Mouse (Mus musculus): Measurements from ENCODE around the gene Ccdc60. TPM values are rescaled to one million over a fixed set of nuclear protein-coding genes. Genes with fewer than 3 reads are reported as not detected.
"Not testable (repeated sequence)": the region's sequence is repeated elsewhere in the genome, so short reads cannot be mapped to it uniquely, and the experiment has no call there.

The Ccdc60 gene
- polyA plus RNA-seq, 1 experiment from 2014 or later: 0.89 TPM

DNA sequence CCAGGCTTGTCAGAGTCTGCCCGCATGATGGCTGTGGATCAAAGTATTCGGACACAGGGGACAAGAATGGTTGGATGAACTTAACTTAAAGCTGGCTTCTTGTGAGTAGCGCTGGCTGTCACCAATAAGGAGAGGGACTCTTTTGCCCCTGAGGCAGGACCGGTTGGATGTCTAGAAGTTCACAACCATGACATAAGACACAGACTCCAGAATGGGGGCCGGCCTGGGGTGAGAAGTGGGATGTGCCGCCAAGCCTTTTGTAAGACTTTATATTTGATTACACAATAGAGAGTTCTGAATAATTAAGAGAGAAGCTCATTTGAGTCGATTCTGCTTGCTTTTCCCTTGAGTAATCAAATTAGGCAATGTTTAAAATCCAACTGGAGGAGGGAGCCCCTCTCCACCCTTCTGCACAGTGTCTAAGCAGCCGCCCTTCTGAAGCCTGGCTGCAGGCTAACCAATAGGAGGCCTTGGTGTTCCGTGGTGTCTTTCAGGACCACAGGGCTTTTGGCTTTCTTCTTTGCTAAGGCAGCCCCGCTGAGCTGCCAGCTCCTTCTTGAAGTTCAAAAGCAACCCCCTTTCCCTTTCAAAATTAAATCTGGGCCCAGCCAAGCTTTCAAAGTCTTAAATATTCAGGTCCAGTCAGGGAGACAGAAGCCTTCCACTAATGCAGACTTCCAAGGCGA, 123.4 kb downstream of the Ccdc60 start:
- Histone ChIP-seq H3K9ac (no peak overlapping the region), H3K4me2 (replicated peaks) (no peak overlapping the region), H3K4me3 (no peak overlapping the region), H3K4me1 (no peaks in the 10 kb centered on the region), H3K36me3 (no peaks in the 10 kb centered on the region), H3K9me3 (no peaks in the 10 kb centered on the region), H3K27ac (no peak overlapping the region), H3K27me3 (replicated peaks) (no peaks in the 10 kb centered on the region)
- no peak for ATAC-seq (ENCODE audit: low FRiP score, low read depth)
- WGBS: 67% methylated on average over 11 of the region's 11 CpGs

DNA sequence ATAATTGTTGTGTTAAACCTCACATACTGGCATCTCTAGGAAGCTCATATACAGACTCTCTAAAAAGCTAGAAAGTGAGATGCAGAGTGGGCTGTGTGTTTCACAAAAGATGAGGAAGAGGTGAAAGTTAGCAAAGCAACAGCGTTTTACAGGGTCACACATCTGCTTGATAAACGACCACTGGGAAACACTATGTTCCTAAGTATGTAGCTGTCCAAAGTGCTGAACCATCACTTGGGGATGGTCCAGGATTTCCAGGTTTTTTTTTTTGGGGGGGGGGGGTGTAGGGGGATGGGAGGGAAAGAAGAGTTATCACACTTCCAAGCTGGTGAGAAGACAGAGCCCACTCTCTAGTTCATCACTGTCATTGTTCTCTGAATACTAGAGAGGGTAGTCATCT, 134.0 kb downstream of the Ccdc60 start:
- ATAC-seq (ENCODE audit: low FRiP score, low read depth): no peak
- Histone ChIP-seq H3K4me3 (no peak overlapping the region), H3K27ac (no peak overlapping the region), H3K9me3 (no peaks in the 10 kb centered on the region), H3K4me2 (replicated peaks) (no peak overlapping the region), H3K27me3 (replicated peaks) (no peaks in the 10 kb centered on the region), H3K4me1 (no peaks in the 10 kb centered on the region), H3K9ac (no peak overlapping the region), H3K36me3 (no peaks in the 10 kb centered on the region)
- WGBS: 47% methylated on average over 2 of the region's 2 CpGs

DNA sequence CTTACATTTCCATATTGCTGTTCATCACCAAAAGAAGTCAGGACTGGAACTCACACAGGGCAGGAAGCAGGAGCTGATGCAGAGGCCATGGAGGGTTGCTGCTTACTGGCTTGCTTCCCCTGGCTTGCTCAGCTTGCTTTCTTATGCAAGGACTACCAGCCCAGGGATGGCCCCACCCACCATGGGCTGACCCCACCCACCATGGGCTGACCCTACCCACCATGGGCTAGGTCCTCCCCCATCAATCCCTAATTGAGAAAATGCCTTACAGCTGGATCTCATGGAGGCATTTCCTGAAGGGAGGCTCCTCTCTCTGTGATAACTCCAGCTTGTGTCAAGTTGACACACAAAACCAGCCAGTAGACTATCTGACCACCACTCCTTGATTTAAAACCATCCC, 142.3 kb downstream of the Ccdc60 start:
- H3K9me3 ChIP-seq; H3K27me3 ChIP-seq (replicated peaks); H3K9ac ChIP-seq; H3K4me2 ChIP-seq (replicated peaks); ATAC-seq (ENCODE audit: low FRiP score, low read depth); H3K4me3 ChIP-seq; H3K27ac ChIP-seq; H3K36me3 ChIP-seq; H3K4me1 ChIP-seq: not testable (repeated sequence)

DNA sequence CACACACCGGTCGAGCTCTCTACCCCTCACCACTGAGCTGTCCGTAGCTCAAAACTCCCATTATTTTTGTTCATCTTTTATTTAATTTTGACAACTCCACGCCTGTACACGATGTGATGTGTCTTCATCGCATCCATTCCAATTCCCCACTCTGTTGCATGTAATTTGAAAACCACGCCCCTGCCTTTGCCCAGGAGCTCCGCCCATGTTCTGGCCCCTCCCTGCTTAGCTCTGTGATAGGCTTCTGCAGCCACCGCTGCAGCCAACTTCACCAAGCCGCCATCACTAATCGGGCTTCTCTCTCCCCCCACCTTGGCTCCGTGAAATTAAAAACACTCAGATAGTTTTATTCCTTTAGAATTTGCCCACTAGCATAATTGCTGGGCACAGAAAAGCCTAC, 144.1 kb downstream of the Ccdc60 start:
- H3K27me3 ChIP-seq (replicated peaks): no peaks in the 10 kb centered on the region; the same call in 1 of the 2 replicates

DNA sequence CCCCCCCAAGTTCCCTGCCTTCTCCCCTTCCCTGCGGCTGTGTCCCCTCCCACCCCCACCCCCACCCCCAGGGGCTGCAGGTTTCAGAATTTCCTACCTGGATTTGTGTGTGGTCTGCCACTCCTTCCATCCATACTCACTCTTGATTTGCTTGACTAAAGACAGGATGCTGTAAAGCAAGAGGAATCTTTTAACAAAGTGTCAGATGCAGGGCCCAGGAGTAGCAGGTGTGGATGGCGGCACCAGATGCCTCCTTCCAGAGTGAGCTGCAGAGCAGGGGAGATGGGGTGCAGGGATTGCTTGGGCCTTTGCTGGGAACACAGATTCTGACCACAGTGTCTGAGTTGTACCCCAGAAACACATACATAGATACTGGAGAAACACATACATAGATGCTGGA, 148.1 kb downstream of the Ccdc60 start:
- Histone ChIP-seq H3K4me2 (replicated peaks) (no peak overlapping the region), H3K27me3 (replicated peaks) (no peaks in the 10 kb centered on the region; the same call in 1 of the 2 replicates), H3K9me3 (no peaks in the 10 kb centered on the region), H3K4me3 (no peak overlapping the region), H3K9ac (no peak overlapping the region), H3K4me1 (no peaks in the 10 kb centered on the region), H3K36me3 (no peaks in the 10 kb centered on the region), H3K27ac (no peak overlapping the region)
- 44% methylated on average over 2 of the region's 2 CpGs for WGBS
- ATAC-seq (ENCODE audit: low FRiP score, low read depth): no peak

More for the DNA sequence above, 144.1 kb downstream of the Ccdc60 start:
- 70% methylated on average over 12 of the region's 12 CpGs for WGBS
- no peak overlapping the region for H3K4me2 ChIP-seq (replicated peaks)
- H3K27ac ChIP-seq: no peak overlapping the region
- H3K4me1 ChIP-seq: no peaks in the 10 kb centered on the region
- no peaks in the 10 kb centered on the region for H3K36me3 ChIP-seq
- H3K4me3 ChIP-seq: no peak overlapping the region
- no peaks in the 10 kb centered on the region for H3K9me3 ChIP-seq
- no peak for ATAC-seq (ENCODE audit: low FRiP score, low read depth)
- H3K9ac ChIP-seq: no peak overlapping the region

DNA sequence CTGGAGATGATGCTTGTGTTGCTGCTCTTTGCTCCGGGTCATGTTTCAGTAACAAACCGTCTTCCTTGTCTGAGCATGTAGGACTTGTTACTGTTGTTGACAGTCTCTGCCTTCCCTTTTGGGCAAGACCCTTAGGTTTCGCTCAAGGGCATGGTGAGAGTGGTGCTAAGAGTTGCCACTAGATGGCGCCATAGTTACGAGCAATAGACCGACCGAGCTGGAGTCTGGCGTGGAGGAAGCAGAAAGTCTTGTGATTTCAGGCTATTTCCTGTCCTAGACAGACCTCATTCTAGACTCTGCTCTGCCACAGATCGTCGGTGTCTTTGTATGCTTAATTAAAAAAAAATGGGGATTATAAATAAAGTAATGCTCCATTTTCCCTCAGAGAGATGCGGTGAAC, 165.4 kb downstream of the Ccdc60 start:
- no peak overlapping the region for H3K9ac ChIP-seq
- H3K9me3 ChIP-seq: no peaks in the 10 kb centered on the region
- H3K4me1 ChIP-seq: no peaks in the 10 kb centered on the region
- no peak overlapping the region for H3K4me2 ChIP-seq (replicated peaks)
- ATAC-seq (ENCODE audit: low FRiP score, low read depth): no peak
- H3K27ac ChIP-seq: no peak overlapping the region
- WGBS: 14% methylated on average over 11 of the region's 11 CpGs
- no peaks in the 10 kb centered on the region for H3K36me3 ChIP-seq
- no peak overlapping the region for H3K4me3 ChIP-seq
- no peaks in the 10 kb centered on the region for H3K27me3 ChIP-seq (replicated peaks)

DNA sequence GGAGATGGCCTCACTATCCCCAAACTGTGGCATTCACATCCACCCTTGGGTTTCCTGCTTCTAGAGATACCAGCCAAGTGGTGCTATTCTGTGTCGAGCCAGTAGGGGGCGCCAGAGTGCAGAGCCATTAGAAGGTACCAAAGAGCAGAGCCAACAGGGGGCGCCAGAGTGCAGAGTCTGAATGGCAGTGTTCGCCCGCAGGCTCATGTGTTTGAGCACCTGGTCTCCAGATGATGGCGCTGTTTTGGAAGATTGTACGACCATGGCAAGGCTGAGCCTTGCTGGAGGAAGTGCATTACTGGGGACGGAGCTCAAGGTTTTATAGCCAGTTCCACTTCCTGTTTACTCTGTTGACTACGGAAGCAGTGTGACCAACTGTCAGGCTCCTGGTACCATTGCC, 172.2 kb downstream of the Ccdc60 start:
- no peak for ATAC-seq (ENCODE audit: low FRiP score, low read depth)
- H3K4me2 ChIP-seq (replicated peaks): no peak overlapping the region
- 45% methylated on average over 9 of the region's 9 CpGs for WGBS

DNA sequence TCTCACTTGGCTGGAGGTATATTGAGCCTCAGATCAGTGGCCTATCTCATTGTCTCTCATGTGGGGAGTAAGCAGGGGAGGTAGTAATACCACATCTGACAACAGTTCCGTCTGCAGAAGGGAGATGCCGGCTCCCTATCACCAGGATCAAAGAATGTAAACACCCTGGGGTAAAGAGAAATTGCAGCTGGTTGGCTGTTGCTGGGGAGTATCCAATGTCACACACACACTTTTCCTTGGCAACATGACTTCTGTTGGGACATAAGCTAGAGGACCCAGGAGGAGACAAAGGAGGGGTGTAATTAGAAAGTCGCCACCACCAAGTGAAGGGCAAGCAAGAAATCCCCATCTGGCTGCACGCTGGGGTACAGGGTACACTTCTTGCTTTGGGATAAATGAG, 172.7 kb downstream of the Ccdc60 start:
- Histone ChIP-seq H3K36me3 (no peaks in the 10 kb centered on the region), H3K9ac (no peak overlapping the region), H3K4me1 (no peaks in the 10 kb centered on the region), H3K4me2 (replicated peaks) (no peak overlapping the region), H3K4me3 (no peak overlapping the region), H3K9me3 (no peaks in the 10 kb centered on the region), H3K27me3 (replicated peaks) (no peaks in the 10 kb centered on the region), H3K27ac (no peak overlapping the region)
- ATAC-seq (ENCODE audit: low FRiP score, low read depth): no peak
- WGBS: 79% methylated on average over 4 of the region's 4 CpGs

More for the DNA sequence above, 172.2 kb downstream of the Ccdc60 start:
- Histone ChIP-seq H3K4me3 (no peak overlapping the region), H3K36me3 (no peaks in the 10 kb centered on the region), H3K4me1 (no peaks in the 10 kb centered on the region), H3K9ac (no peak overlapping the region), H3K9me3 (no peaks in the 10 kb centered on the region), H3K27me3 (replicated peaks) (no peaks in the 10 kb centered on the region), H3K27ac (no peak overlapping the region)

DNA sequence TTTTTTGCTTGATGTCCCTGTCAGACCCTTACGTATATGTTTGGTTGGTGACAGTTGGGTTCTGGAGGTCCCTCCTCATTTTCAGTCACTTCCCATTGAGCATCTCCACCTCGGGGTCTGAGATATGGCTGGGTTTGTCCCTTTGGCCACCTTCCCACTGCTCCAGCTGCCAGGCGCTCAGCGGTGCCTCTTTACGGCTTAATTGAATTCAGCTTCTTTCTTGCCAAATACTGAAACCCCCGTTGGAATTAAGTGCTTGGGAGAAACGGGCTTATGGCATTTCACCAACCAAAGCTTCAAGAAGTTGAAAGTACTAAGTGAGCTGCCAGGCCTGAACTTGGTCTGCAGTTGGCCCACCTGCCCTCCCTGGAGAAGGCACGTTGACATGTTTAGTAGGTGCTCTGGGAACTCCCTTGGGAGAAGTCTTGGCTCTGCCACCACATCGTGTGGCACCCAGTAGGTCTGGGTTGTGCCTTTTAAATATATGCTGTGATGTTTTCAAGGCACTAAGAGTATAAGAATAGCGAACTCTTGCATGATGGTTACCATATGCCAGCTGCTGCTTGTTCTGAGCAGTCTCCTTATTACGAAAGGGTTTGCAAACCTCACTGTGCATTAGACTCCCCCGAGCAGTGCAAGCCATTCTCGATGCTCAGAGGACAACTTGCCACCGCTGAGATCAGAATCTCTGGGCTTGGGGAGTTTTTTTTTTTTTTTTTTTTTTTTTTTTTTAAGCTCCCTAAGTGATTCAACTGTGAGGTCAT, 173.5 kb downstream of the Ccdc60 start:
- Histone ChIP-seq H3K4me1 (no peaks in the 10 kb centered on the region), H3K4me3 (no peak overlapping the region), H3K36me3 (no peaks in the 10 kb centered on the region), H3K4me2 (replicated peaks) (no peak overlapping the region), H3K9me3 (no peaks in the 10 kb centered on the region), H3K9ac (no peak overlapping the region), H3K27me3 (replicated peaks) (no peaks in the 10 kb centered on the region), H3K27ac (no peak overlapping the region)
- 70% methylated on average over 14 of the region's 14 CpGs for WGBS
- ATAC-seq (ENCODE audit: low FRiP score, low read depth): no peak

DNA sequence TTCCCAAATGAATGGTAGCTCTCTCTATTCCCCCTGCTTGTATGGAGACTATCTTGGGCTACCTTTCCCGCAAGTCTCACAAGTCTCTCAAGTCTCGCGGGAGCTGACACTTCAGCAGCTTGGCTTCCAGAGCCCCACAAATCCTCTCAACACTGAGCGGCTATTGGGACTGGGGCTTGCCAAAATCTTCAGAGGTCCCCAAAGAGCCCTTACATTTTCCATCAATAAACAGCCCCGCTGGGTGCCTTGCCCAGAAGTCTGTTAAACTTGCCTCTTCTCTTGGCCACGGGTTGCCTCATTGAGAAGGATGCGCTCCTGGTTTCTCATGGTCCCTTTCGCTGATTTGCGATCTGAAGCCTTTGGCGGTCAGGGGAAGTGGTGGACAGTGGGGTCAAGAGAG, 180.1 kb downstream of the Ccdc60 start:
- Histone ChIP-seq H3K27ac (no peak overlapping the region), H3K9ac (no peak overlapping the region), H3K36me3 (no peaks in the 10 kb centered on the region), H3K4me1 (no peaks in the 10 kb centered on the region), H3K9me3 (no peaks in the 10 kb centered on the region), H3K27me3 (replicated peaks) (no peaks in the 10 kb centered on the region), H3K4me3 (no peak overlapping the region), H3K4me2 (replicated peaks) (no peak overlapping the region)
- WGBS: 91% methylated on average over 10 of the region's 10 CpGs
- ATAC-seq (ENCODE audit: low FRiP score, low read depth): no peak

DNA sequence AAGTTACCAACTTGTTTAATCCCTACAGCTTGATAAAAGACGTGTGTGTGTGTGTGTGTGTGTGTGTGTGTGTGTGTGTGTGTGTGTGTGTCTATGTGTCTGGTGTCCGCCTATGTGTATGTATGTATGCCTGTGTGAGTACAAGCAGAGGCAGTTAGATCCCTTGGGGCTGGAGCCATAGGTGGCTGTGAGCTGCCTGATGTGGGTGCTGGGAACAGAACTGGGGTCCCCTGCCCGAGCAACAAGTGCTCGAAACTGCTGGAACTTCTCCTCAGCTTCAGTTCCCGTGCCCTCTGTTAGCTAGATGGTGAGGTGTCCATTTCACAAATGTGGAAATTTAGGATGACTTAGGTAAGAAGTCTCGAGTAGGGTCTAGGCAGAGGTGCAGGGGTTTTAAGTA, 204.6 kb downstream of the Ccdc60 start:
- WGBS: 88% methylated on average over 6 of the region's 6 CpGs
- H3K27me3 ChIP-seq (replicated peaks): peaks cover 20% of the 10 kb centered on the region
- no peaks in the 10 kb centered on the region for H3K36me3 ChIP-seq

DNA sequence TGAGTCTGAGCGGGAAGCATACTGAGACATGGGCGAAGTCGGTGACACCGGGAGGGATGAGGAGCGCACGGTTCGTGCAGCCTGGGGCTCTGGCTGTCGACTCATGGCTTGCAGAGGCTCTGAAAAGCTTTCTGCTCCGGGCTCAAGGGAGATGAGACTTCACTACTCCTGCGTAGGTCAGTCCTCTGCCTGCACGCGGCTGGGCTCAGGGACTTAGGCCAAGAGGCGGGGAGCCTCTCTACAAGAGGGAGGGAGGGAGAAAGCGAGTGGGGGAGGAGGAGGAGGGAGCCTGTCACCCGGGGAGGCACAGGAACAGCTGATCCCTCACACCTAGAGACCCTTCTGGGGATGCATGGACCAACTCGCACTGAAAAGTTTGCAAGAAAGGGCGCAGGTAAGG, 205.7 kb downstream of the Ccdc60 start, which contains the start of gene Tmem233:
Gene Tmem233, minus strand, starts transcription at position 164 of the 400 bp plus-strand sequence.
- Histone ChIP-seq H3K4me2 (replicated peaks) (no peak within 1 kb of the TSS), H3K9me3 (no peaks in the 10 kb centered on the region), H3K27ac (no peak within 1 kb of the TSS), H3K27me3 (replicated peaks) (peaks cover 20% of the 10 kb centered on the region), H3K36me3 (no peaks in the 10 kb centered on the region), H3K4me1 (no peaks in the 10 kb centered on the region), H3K9ac (no peak within 1 kb of the TSS), H3K4me3 (no peak within 1 kb of the TSS)
- ATAC-seq (ENCODE audit: low FRiP score, low read depth): no peak
- WGBS: 12% methylated on average over 17 of the region's 17 CpGs

More for the DNA sequence above, 204.6 kb downstream of the Ccdc60 start:
- H3K9me3 ChIP-seq: no peaks in the 10 kb centered on the region
- ATAC-seq (ENCODE audit: low FRiP score, low read depth): no peak
- H3K4me1 ChIP-seq: no peaks in the 10 kb centered on the region
- no peak overlapping the region for H3K27ac ChIP-seq
- no peak overlapping the region for H3K4me2 ChIP-seq (replicated peaks)
- no peak overlapping the region for H3K9ac ChIP-seq
- no peak overlapping the region for H3K4me3 ChIP-seq
